Mouse (Mus musculus) forebrain, embryonic 14.5 days (tissue): Measurements from ENCODE around the gene Gm45213. TPM values are rescaled to one million over a fixed set of nuclear protein-coding genes. Genes with fewer than 3 reads are reported as not detected.

ENCODE experiments used
- ATAC-seq: fragments of 200-750 bp; cut with Nextera tagmentation; 2 replicates; pipeline ENCODE4 v1.8.0; 2017; ENCODE audit warnings: mild to moderate bottlenecking, moderate library complexity
- DNase-seq: peaks from one replicate; pipeline ENCODE4 v3.0.0-alpha.2; 2015; ENCODE audit warnings: low spot score
- H3K27ac ChIP-seq: fragments of 300-500 bp; sonication (generic); 2 replicates; pipeline ENCODE4 v1.5.1; 2014; ENCODE audit warnings: low read depth, mild to moderate bottlenecking, control low read depth, low read length, moderate library complexity
- H3K27me3 ChIP-seq: fragments of 300-500 bp; sonication (generic); replicated peaks from 2 replicates; pipeline ENCODE4 v1.6.1; 2014; ENCODE audit warnings: low read length, control low read depth, mixed read lengths; ENCODE audit not compliant: control insufficient read depth, insufficient read depth
- H3K36me3 ChIP-seq: fragments of 300-500 bp; sonication (generic); 2 replicates; pipeline ENCODE4 v1.6.1; 2014; ENCODE audit warnings: low read length, control low read depth; ENCODE audit not compliant: control insufficient read depth, insufficient read depth
- H3K4me1 ChIP-seq: fragments of 300-500 bp; sonication (generic); 2 replicates; pipeline ENCODE4 v1.6.1; 2014; ENCODE audit warnings: antibody characterized with exemption, low read length, control low read depth; ENCODE audit not compliant: control insufficient read depth, insufficient read depth
- H3K4me2 ChIP-seq: fragments of 300-500 bp; sonication (generic); 2 replicates; pipeline ENCODE4 v1.6.1; 2014; ENCODE audit warnings: mild to moderate bottlenecking, control low read depth, low read length
- H3K4me3 ChIP-seq: fragments of 300-500 bp; sonication (generic); 2 replicates; pipeline ENCODE4 v1.5.1; 2014; ENCODE audit warnings: low read depth, low read length, control low read depth
- H3K9ac ChIP-seq: fragments of 300-500 bp; sonication (generic); 2 replicates; pipeline ENCODE4 v1.6.1; 2014; ENCODE audit warnings: mild to moderate bottlenecking, low read length, control low read depth, moderate library complexity
- H3K9me3 ChIP-seq: fragments of 300-500 bp; sonication (generic); replicated peaks from 2 replicates; pipeline ENCODE4 v1.6.1; 2016; ENCODE audit warnings: low read length, control low read depth, mixed read lengths; ENCODE audit not compliant: control insufficient read depth
- WGBS: fragments of 180-500 bp; shearing (Covaris S2); extraction: QIAGEN DNeasy Blood & Tissue Kit; methylation state at CpG from one replicate; pipeline ENCODE4 v1.1.7; 2014; 5-methylcytosine and 5-hydroxymethylcytosine counted together
- polyA plus RNA-seq: library from polyadenylated mRNA; unstranded; fragments of >200 nt; fragmentation: Nextera tagmentation; extraction: Ambion mirVana; gene quantifications from 2 replicates; pipeline ENCODE4 v1.2.1, GENCODE M21; 2014

Gm45213 gene
- polyA plus RNA-seq, 1 experiment from 2014 or later = not detected

DNA sequence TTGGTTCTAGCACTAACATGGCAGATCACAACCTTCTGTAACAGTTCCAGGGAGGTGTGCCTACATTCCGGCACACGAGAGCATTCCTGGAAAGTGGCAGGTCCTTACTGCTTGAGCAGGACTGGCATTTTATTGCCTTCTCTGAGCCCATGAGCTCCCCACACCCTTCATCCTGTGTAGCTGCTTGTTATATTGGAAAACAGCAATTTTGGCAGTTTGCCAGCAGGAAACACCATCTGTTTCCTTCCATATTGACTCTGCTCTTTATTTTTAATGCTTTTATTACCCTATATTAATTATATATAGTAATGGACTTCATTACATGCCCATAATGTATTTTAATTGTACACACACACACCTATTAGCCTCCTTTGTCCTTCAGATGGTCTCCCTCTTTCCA is 33.0 kb downstream of the Gm45213 start:
- Histone ChIP-seq H3K36me3 (peaks cover 55% of the 10 kb centered on the region), H3K27me3 (no peaks in the 10 kb centered on the region), H3K4me2 (no peak overlapping the region), H3K9ac (no peak overlapping the region), H3K4me3 (no peak overlapping the region), H3K27ac (0 out of 2 replicates have a peak overlapping the region, but pooled peaks have one; percentile 1), H3K9me3 (no peaks in the 10 kb centered on the region), H3K4me1 (peaks cover 14% of the 10 kb centered on the region)
- WGBS = 67% methylated on average over 2 of the region's 2 CpGs
- no peak for ATAC-seq
- DNase-seq = peak; percentile 75

DNA sequence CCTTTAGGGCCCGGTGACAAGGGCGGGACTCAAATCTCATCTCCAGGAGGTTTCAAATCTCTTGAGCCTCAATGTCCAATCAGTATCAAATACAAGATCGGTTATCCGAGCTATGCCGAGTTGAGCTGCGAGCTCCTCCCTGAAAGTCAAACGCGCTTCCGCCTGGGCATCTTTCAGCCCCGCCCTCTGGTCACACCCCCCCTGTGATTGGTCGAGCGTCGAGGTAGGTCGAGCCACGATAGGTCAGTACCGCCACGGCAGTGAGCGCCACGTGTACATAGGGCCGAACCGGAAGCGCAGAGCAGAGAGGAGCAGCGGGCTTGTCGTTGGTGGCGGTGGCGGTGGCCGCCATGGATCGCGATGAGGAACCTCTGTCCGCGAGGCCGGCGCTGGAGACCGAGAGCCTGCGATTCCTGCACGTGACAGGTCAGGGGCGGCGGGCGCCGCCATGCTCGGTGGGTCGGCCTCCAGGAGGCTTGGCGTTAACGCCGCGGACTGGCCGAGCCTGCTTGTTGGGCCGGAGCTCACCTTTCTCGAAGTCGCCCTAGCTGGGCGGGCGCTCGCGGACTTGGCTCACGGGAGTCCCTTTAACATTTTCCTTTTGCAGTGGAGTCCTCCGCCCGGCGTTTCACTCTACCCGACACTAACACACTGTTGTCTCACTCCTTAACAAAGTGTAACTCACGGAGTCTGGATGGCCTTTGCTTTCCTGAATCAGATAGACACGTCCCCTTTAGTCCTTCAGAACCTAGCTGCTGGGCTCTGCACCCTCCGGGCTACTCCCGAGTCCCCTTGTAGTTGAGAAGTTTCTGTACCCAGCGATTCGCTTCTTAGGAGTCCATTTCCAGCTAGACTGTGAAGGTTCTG is 36.2 kb downstream of the Gm45213 start, which contains the start of gene Selenos:
Selenos (plus strand) TSS at position 286 of the 867 bp plus-strand sequence.
- H3K4me3 ChIP-seq = peak within 1 kb of the TSS; percentile 83
- ATAC-seq (peak; percentile 100), DNase-seq (peak; percentile 99)
- peak within 1 kb of the TSS; percentile 71 for H3K4me2 ChIP-seq
- WGBS = under 1% methylated on average over 65 of the region's 65 CpGs
- H3K4me1 ChIP-seq = peaks cover 14% of the 10 kb centered on the region
- H3K9me3 ChIP-seq = no peaks in the 10 kb centered on the region
- peak within 1 kb of the TSS; percentile 76 for H3K9ac ChIP-seq
- H3K27me3 ChIP-seq = no peaks in the 10 kb centered on the region
- H3K27ac ChIP-seq = peak within 1 kb of the TSS; percentile 78
- peaks cover 49% of the 10 kb centered on the region for H3K36me3 ChIP-seq

DNA sequence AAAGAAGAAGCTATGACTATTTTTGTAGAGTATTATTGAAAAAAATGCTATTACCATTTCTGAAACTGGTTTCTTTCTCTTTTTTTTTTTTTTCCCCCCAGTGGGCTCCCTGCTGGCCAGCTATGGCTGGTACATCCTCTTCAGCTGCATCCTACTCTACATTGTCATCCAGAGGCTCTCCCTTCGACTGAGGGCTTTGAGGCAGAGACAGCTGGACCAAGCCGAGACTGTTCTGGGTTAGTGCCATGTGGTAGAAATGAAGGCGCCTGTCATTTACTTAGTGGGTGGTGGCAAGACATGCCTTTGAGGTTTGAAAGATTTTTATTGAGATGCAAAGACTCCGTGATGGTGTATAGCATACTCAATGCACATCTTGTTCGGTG is 36.8 kb downstream of the Gm45213 start:
- ATAC-seq = no peak

DNA sequence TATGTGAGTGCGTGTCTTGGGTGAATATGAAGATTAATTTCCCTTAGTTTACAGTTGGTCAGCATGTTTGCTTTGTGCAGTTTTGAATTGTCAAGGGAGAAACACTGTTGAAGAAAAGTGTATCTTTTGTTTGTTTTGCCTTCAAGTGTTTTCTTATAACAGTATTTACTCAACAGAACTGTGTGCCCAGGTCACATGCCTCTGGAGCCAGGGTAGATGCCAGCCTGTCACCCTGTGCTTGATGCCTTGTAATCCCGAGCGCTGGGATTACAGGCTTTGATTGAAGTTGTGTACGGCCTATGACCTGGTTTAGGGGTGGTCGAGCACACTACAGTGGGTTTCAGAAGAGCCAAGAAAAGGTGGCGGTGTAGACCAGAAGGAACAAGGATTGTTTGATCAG is 40.4 kb downstream of the Gm45213 start:
- DNase-seq = no peak
- Histone ChIP-seq H3K4me2 (no peak overlapping the region), H3K9ac (no peak overlapping the region), H3K9me3 (no peaks in the 10 kb centered on the region), H3K4me3 (no peak overlapping the region), H3K4me1 (peaks cover 13% of the 10 kb centered on the region), H3K27ac (no peak overlapping the region), H3K36me3 (peaks cover 64% of the 10 kb centered on the region), H3K27me3 (no peaks in the 10 kb centered on the region)
- ATAC-seq = no peak
- 92% methylated on average over 6 of the region's 6 CpGs for WGBS

More for the DNA sequence above, 36.8 kb downstream of the Gm45213 start:
- H3K9me3 ChIP-seq = no peaks in the 10 kb centered on the region
- peak overlapping the region; percentile 76 for H3K9ac ChIP-seq
- whole genome bisulfite sequencing = 38% methylated on average over 5 of the region's 5 CpGs
- H3K4me3 ChIP-seq = peak overlapping the region; percentile 83
- peaks cover 48% of the 10 kb centered on the region for H3K36me3 ChIP-seq
- DNase-seq = peak; percentile 17
- H3K27me3 ChIP-seq = no peaks in the 10 kb centered on the region
- no peak overlapping the region for H3K27ac ChIP-seq
- peak overlapping the region; percentile 71 for H3K4me2 ChIP-seq
- H3K4me1 ChIP-seq = peaks cover 14% of the 10 kb centered on the region

DNA sequence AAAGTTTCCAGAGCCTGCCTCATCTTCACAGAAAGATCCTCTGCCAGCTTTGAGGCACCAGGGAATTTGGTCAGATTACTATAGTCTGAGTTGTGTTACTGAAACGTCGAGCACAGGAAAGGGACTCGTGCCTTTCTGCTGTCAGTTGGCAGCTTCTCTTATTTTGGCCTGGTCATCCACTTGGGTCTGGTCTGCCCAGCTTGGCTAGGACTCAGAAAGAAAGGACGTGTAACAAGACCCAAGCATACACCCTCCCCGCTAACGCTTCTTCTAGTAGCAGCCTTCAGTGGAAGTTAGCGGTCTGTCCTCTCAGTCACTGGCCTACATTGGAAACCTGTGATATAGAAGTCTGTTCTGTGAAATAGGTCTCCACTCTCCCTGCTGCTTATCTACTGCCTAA is 41.1 kb downstream of the Gm45213 start:
- Histone ChIP-seq H3K27me3 (no peaks in the 10 kb centered on the region), H3K4me3 (no peak overlapping the region), H3K4me1 (peaks cover 10% of the 10 kb centered on the region), H3K27ac (no peak overlapping the region), H3K36me3 (peaks cover 72% of the 10 kb centered on the region), H3K9me3 (no peaks in the 10 kb centered on the region), H3K4me2 (no peak overlapping the region), H3K9ac (no peak overlapping the region)
- WGBS = 90% methylated on average over 7 of the region's 7 CpGs
- ATAC-seq (no peak), DNase-seq (no peak)

DNA sequence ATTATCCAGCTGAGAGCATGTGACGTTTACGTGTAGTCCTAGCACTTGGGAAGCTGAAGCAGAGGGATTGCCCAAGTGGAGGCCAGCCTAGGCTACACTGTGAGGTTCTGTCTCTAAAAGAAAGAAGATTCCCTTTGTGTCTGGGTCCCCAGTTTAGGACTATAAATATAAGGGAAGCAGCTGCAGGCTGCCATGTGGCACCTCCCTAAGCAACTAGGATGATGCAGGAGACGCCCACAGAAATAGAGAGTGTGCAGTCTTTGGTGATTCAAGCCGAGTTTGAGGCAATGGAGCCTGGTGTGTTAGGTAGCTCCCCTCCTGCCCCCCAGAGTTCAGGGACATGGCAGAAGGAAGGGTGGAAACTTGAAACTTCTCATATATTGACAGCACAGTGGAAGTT is 44.2 kb downstream of the Gm45213 start:
- Histone ChIP-seq H3K4me3 (no peak overlapping the region), H3K27me3 (no peaks in the 10 kb centered on the region), H3K4me1 (no peaks in the 10 kb centered on the region), H3K27ac (no peak overlapping the region), H3K9ac (no peak overlapping the region), H3K4me2 (no peak overlapping the region), H3K9me3 (no peaks in the 10 kb centered on the region), H3K36me3 (peaks cover 91% of the 10 kb centered on the region)
- DNase-seq (no peak), ATAC-seq (no peak)
- 88% methylated on average over 4 of the region's 4 CpGs for WGBS

DNA sequence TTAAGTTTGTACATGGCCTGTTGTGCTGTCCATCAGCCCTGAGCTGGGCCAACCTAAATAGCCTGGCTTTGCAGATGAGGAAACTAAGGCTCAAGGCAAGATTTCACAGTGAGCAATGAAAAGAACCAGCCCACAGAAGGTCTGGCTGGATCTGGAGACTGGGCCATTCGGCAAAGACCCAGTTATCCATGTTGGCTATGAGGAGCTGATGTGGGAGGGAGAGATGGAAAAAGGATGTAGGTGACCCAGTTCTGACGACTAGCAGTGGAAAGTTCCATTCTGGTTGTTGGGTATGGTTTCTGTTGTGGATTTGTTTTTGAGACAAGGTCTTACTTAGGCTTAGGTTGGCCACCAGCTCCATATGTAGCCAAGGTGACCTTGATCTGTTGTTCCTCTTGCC is 44.7 kb downstream of the Gm45213 start:
- Histone ChIP-seq H3K27ac (no peak overlapping the region), H3K4me1 (no peaks in the 10 kb centered on the region), H3K27me3 (no peaks in the 10 kb centered on the region), H3K36me3 (peaks cover 89% of the 10 kb centered on the region), H3K4me3 (no peak overlapping the region), H3K4me2 (no peak overlapping the region), H3K9ac (no peak overlapping the region), H3K9me3 (no peaks in the 10 kb centered on the region)
- ATAC-seq (no peak), DNase-seq (no peak)
- WGBS = 92% methylated on average over 2 of the region's 2 CpGs

DNA sequence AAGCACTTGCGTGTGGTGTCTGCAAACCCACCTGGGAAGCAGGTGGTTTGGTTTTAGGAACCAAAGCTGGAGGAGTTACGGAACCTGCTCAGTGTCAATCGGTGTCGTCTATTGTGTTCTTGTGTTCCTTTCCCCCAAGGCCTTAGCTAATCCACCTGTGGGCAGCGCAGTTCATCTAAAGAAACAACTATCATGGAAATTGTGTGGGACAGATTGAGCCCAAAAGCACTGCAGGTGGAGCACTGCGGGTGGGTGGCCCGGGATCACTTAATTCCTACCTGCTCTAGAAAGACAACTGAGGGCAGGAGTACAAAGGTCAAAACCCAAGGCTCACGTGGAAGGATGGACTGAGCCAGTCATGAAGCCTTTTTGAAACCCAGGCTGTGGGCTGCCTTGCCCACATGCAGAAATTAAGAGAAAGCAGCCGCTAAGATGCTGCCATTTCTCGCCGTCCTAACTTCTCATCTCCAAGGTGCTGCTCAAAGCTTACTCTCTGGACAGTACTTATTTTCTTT is 47.3 kb downstream of the Gm45213 start:
- Histone ChIP-seq H3K4me2 (no peak overlapping the region), H3K36me3 (peaks cover 63% of the 10 kb centered on the region), H3K4me3 (no peak overlapping the region), H3K4me1 (no peaks in the 10 kb centered on the region), H3K27ac (no peak overlapping the region), H3K9ac (no peak overlapping the region), H3K9me3 (no peaks in the 10 kb centered on the region), H3K27me3 (no peaks in the 10 kb centered on the region)
- ATAC-seq (no peak), DNase-seq (no peak)
- WGBS = 77% methylated on average over 11 of the region's 11 CpGs

DNA sequence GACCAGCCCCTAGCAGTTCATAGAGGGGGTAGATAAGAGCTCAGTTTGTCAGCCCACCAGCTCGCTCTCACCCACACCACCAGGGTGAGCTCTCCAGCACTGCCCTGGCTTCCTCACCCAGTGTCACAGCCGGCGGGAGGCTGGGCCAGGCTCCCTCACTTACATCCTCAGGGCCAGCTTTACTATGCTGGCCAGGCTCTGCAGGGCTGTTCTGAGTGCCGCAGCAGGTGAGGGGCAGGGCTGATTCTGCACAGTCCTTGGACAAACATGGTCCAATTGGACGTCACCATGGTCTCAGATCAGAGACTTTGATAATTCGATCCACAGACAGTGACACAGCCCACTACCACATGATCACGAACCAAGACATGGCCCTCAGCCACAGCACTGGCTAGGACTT is 48.2 kb downstream of the Gm45213 start:
- no peak for ATAC-seq
- Histone ChIP-seq H3K4me1 (no peaks in the 10 kb centered on the region), H3K4me3 (no peak overlapping the region), H3K27me3 (no peaks in the 10 kb centered on the region), H3K27ac (no peak overlapping the region), H3K9me3 (no peaks in the 10 kb centered on the region), H3K4me2 (no peak overlapping the region), H3K9ac (no peak overlapping the region), H3K36me3 (peaks cover 54% of the 10 kb centered on the region)
- DNase-seq = no peak
- WGBS = 89% methylated on average over 7 of the region's 7 CpGs
